Mouse (Mus musculus) lung, embryonic 15.5 days (tissue): Measurements from ENCODE around the gene Igf2bp2. TPM values are rescaled to one million over a fixed set of nuclear protein-coding genes. Genes with fewer than 3 reads are reported as not detected.

Experiments used
- ATAC-seq: fragments of 200-750 bp; cut with Nextera tagmentation; 2 replicates; pipeline ENCODE4 v1.8.0; 2017; ENCODE audit warnings: moderate number of reproducible peaks, borderline replicate concordance; ENCODE audit not compliant: low FRiP score, low TSS enrichment; ENCODE audit errors: extremely low read depth
- H3K27ac ChIP-seq: fragments of 300-500 bp; sonication (generic); 2 replicates; pipeline ENCODE4 v1.5.1; 2015; ENCODE audit warnings: moderate library complexity, mild to moderate bottlenecking, inconsistent platforms
- H3K27me3 ChIP-seq: fragments of 300-500 bp; sonication (generic); 2 replicates; pipeline ENCODE4 v1.6.1; 2015; ENCODE audit warnings: inconsistent platforms
- H3K36me3 ChIP-seq: fragments of 300-500 bp; sonication (generic); 2 replicates; pipeline ENCODE4 v1.6.1; 2015; ENCODE audit warnings: inconsistent platforms
- H3K4me1 ChIP-seq: fragments of 300-500 bp; sonication (generic); 2 replicates; pipeline ENCODE4 v1.6.1; 2015; ENCODE audit warnings: inconsistent platforms
- H3K4me2 ChIP-seq: fragments of 300-500 bp; sonication (generic); 2 replicates; pipeline ENCODE4 v1.6.1; 2015; ENCODE audit warnings: inconsistent platforms, mild to moderate bottlenecking, moderate library complexity
- H3K4me3 ChIP-seq: fragments of 300-500 bp; sonication (generic); 2 replicates; pipeline ENCODE4 v1.5.1; 2015; ENCODE audit warnings: mild to moderate bottlenecking, inconsistent platforms
- H3K9ac ChIP-seq: fragments of 300-500 bp; sonication (generic); 2 replicates; pipeline ENCODE4 v1.6.1; 2015; ENCODE audit warnings: inconsistent platforms
- H3K9me3 ChIP-seq: fragments of 300-500 bp; sonication (generic); 2 replicates; pipeline ENCODE4 v1.6.1; 2016; ENCODE audit warnings: inconsistent platforms
- WGBS: fragments of 180-500 bp; shearing (Covaris S2); methylation state at CpG from one replicate; pipeline ENCODE4 v1.1.7; 2015; 5-methylcytosine and 5-hydroxymethylcytosine counted together
- polyA plus RNA-seq: library from polyadenylated mRNA; unstranded; fragments of >200 nt; fragmentation: Nextera tagmentation; extraction: Ambion mirVana; gene quantifications from 2 replicates; pipeline ENCODE4 v1.2.1, GENCODE M21; 2015

The Igf2bp2 gene
- polyA plus RNA-seq: 55.8 and 56.6 TPM in 2 replicates

DNA sequence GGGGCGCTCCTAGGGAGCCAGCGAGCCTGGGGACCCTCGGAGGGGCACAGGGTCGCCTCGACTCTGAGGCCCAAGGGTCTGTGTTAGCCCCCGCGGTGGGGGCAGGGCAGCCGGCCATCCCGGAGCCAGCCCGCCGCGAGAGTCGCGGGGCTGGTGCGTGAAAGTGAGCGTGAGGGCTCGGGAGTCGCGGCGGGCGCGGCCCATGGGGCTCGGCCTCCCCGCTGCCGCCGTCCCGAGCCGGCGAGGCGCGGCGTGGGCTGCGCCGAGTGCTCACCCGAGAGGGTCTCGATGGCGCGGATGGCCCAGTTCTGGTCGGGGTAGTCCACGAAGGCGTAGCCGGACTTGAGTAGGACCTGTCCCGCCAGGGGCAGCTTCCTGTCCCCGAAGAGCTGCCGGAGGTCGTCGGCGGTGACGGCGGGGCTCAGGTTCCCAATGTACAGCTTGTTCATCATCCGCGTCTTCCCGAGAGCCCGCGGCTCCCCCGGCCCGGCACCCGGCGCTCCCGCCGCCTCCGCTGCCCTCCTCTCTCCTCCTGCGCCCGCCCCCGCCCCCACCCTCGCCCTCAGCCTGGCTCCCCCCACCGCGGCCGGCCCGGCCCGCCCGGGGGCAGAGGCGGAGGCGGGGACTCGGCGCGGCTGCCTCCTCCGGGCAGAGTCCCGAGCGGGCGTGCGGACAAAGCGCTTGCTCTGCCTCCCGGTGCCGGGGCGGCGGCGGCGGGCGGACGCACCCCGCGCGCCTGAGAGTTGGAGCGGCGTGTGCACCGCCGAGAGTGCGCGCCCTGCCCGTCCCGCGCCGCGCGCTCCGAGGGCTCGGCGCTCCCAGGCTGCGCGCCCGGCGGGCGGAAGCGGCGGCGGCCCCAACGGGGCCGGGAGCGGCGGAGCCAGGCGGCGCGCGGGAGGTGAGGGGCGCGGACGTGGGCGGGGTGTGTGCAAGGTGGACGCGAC lies at the start of gene Igf2bp2:
Igf2bp2 (minus strand) TSS at position 788 of the 944 bp plus-strand sequence.
- peaks cover 25% of the 10 kb centered on the region; the same call in 1 of the 2 replicates for H3K4me1 ChIP-seq
- peak within 1 kb of the TSS; percentile 91 for H3K27ac ChIP-seq
- H3K9ac ChIP-seq: peak within 1 kb of the TSS; percentile 90
- peak within 1 kb of the TSS; percentile 97 for H3K4me3 ChIP-seq
- peak; percentile 90 for ATAC-seq
- under 1% methylated on average over 114 of the region's 131 CpGs for WGBS
- no peaks in the 10 kb centered on the region for H3K9me3 ChIP-seq
- no peaks in the 10 kb centered on the region for H3K27me3 ChIP-seq
- peak within 1 kb of the TSS; percentile 91 for H3K4me2 ChIP-seq
- H3K36me3 ChIP-seq: no peaks in the 10 kb centered on the region

DNA sequence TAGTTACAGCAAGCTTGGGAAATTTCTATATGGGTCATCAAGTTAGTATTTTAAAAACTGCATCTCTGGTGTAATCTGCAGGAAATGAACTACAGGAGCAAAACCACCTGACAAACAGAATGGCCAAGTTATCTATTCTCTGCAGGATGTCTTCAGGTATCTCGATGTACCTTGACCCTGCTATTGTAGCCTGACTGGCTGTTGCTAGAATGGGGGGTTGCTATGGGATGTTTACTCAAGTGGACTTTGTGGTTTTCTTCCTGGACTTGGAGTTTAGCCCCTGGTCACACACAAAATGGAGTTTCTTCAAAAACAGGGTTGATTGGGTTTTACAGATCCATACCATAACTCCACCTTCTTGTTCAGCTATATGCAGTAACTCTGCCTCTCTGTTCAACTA lies 40.4 kb upstream of the Igf2bp2 start:
- no peak overlapping the region for H3K4me2 ChIP-seq
- no peaks in the 10 kb centered on the region for H3K4me1 ChIP-seq
- no peak overlapping the region for H3K9ac ChIP-seq
- H3K36me3 ChIP-seq: no peaks in the 10 kb centered on the region
- no peak for ATAC-seq
- no peaks in the 10 kb centered on the region for H3K9me3 ChIP-seq
- no peak overlapping the region for H3K27ac ChIP-seq
- no peak overlapping the region for H3K4me3 ChIP-seq
- H3K27me3 ChIP-seq: no peaks in the 10 kb centered on the region
- WGBS: 81% methylated on average over 1 of the region's 1 CpGs

DNA sequence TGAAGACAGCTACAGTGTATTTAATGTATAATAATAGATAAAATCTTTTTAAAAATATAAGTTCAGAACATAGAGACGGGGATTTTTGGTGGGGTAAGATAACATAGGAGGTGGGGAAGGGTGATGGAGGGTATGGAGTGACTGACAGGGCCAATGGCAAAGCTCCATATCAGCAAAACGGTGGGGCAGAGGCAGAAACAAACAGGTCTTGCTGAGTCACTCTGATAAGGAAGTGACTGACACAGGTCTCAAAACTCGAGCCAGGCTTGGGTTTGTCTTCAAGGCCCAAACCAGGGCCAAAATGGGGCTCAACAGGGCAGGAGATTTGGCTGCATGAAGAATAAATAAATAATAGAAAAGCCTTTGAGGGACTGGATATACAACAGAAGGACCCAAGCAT lies 38.8 kb upstream of the Igf2bp2 start:
- Histone ChIP-seq H3K27me3 (no peaks in the 10 kb centered on the region), H3K36me3 (no peaks in the 10 kb centered on the region), H3K27ac (no peak overlapping the region), H3K4me3 (no peak overlapping the region), H3K9ac (no peak overlapping the region), H3K4me1 (no peaks in the 10 kb centered on the region), H3K9me3 (no peaks in the 10 kb centered on the region), H3K4me2 (no peak overlapping the region)
- no peak for ATAC-seq
- WGBS: 31% methylated on average over 3 of the region's 3 CpGs

DNA sequence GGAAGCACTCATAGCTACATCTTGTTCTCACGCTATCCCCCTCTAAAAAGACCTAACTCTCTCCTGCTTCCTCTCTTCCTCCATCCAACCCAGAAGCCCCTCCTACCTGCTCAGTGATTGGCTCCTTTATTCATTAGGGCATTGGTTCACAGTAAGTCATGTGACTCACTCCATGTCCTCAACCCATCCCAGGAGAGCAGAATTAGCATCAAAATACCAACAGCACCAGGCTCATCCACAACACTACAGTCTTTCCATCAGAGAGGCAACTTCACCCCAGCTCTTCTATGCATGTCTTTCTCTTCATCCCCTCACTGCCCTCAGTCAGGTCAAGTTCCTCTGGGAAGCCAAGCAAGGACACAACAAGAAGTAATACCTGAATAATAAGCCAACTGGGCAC lies 37.4 kb upstream of the Igf2bp2 start:
- Histone ChIP-seq H3K4me3 (no peak overlapping the region), H3K9me3 (no peaks in the 10 kb centered on the region; the same call in 1 of the 2 replicates), H3K36me3 (no peaks in the 10 kb centered on the region), H3K4me1 (no peaks in the 10 kb centered on the region), H3K27me3 (no peaks in the 10 kb centered on the region), H3K27ac (no peak overlapping the region), H3K4me2 (no peak overlapping the region), H3K9ac (no peak overlapping the region)
- no peak for ATAC-seq
- 67% methylated on average over 1 of the region's 1 CpGs for WGBS

DNA sequence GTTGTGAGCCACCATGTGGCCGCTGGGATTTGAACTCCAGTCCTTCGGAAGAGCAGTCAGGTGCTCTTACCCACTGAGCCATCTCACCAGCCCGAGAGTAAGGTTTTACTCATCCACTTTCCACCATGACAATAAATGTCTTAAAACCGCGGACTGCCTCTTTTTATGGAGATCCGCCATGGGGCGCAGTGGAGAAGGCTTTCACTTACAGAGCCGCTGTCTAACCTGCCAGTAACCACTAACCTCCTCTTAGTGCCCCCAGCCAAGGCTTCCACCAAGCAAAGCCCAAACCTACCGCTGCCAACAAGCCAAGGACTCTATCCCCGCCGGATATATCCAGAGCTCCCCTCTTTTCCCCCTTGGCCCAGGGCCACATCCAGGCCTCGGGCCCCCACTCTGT lies 24.3 kb upstream of the Igf2bp2 start:
- ATAC-seq: no peak; the same call in 1 of the 2 replicates
- WGBS: 76% methylated on average over 12 of the region's 12 CpGs

DNA sequence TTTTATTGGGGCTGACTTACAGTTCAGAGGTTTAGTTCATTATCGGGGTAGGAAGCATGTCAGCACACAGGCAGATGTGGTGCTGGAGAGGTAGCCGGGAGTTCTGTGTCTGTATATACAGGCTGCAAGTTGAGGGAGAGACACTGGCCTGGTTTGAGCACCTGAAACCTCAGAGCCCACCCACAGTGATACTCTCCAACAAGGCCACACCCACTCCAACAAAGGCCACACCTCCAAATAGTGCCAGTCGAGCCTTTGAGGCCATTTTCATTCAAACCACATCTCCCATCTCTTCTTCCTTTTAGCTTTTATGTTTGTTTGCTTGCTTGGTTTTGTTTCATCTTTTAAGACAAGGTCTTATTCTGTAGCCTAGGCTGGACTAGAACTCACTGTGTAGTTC lies 22.3 kb upstream of the Igf2bp2 start:
- Histone ChIP-seq H3K9ac (no peak overlapping the region), H3K27ac (no peak overlapping the region), H3K36me3 (no peaks in the 10 kb centered on the region), H3K4me3 (no peak overlapping the region), H3K9me3 (no peaks in the 10 kb centered on the region), H3K4me1 (no peaks in the 10 kb centered on the region), H3K4me2 (no peak overlapping the region), H3K27me3 (no peaks in the 10 kb centered on the region)
- ATAC-seq: no peak
- WGBS: 78% methylated on average over 3 of the region's 3 CpGs

More for the DNA sequence above, 24.3 kb upstream of the Igf2bp2 start:
- Histone ChIP-seq H3K27me3 (no peaks in the 10 kb centered on the region), H3K4me3 (no peak overlapping the region), H3K9ac (no peak overlapping the region), H3K4me1 (no peaks in the 10 kb centered on the region), H3K36me3 (no peaks in the 10 kb centered on the region), H3K27ac (no peak overlapping the region), H3K9me3 (no peaks in the 10 kb centered on the region), H3K4me2 (no peak overlapping the region)

DNA sequence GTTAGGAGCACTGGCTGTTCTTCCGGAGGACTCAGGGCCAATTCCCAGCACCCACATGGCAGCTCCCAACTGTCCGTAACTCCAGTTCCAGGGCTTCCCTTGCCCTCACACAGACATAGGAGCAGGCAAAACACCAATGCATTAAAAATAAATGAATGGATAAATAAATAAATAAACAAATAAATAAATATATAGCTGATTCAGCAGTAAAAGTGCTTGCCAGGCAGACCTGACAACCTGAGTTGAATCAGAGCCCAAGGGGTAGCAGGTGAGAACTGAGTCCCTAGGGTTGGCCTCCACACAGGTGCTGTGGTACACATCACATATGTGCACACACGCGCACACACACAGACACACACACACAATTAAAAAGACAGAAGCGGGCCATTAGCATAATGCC lies 21.0 kb upstream of the Igf2bp2 start:
- Histone ChIP-seq H3K9me3 (no peaks in the 10 kb centered on the region), H3K4me1 (no peaks in the 10 kb centered on the region), H3K27ac (no peak overlapping the region), H3K4me3 (no peak overlapping the region), H3K9ac (no peak overlapping the region), H3K27me3 (no peaks in the 10 kb centered on the region), H3K36me3 (no peaks in the 10 kb centered on the region), H3K4me2 (no peak overlapping the region)
- no peak for ATAC-seq
- WGBS: 95% methylated on average over 5 of the region's 5 CpGs

DNA sequence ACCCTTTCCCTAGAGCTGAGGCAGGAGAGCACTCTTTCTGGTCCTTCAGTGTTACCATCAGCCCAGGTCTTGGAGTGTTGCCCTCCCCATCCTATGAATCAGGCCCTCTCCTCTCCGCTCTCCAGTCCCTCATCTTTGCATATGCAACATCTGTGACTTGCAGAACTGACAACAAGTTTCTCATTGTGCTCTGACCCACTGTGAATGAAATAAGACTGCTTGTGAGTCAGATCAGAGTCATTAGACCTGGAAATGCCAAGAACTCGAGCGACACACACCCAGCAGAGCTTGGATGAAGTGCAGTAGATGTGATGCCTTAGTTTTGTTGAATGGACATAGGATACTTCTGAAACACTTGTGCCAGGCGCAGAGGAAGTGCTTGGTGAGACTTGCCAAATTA lies 19.2 kb upstream of the Igf2bp2 start:
- ATAC-seq: no peak
- no peak overlapping the region for H3K4me3 ChIP-seq
- no peaks in the 10 kb centered on the region for H3K4me1 ChIP-seq
- H3K27ac ChIP-seq: no peak overlapping the region
- H3K27me3 ChIP-seq: no peaks in the 10 kb centered on the region
- no peak overlapping the region for H3K4me2 ChIP-seq
- WGBS: 77% methylated on average over 4 of the region's 4 CpGs
- no peak overlapping the region for H3K9ac ChIP-seq
- H3K9me3 ChIP-seq: no peaks in the 10 kb centered on the region
- H3K36me3 ChIP-seq: no peaks in the 10 kb centered on the region

DNA sequence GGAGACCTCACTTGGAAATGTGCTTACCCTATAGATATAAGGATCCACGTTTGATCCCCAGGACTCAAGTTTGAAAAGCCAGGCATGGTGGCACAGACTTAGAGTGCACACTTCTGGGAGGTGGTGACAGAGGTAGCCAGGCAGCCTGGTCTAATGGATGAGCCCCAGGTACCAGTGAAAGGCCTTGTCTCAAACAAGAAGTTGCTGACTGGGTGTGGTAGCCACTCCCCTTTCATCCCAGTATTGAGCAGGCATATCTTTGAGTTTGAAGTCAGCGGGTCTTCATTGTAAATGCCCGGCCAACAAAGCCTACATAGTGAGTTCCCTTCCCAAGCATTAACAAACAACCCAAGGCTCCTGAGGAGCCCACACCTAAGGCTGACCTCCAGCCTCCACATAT lies 15.7 kb upstream of the Igf2bp2 start:
- 72% methylated on average over 3 of the region's 3 CpGs for WGBS
- no peaks in the 10 kb centered on the region for H3K4me1 ChIP-seq

DNA sequence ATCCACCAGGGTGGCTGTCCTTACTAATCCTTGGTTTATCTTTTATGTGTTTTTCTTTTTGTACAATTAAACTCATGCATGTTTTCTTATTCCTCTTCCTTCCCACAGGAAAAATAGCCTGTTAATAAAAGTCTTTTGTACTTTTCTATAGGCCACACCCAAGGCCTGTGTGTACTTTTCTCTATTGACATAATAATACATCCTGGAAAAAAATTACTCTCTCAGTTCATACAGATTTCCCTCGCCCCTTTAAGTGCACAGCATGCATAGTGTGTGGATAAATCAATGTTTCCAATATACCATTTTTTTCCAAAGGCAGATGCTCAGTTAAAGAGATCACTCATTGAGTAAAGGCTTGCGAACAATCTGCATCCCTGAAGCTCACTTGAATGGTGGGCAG lies 14.9 kb upstream of the Igf2bp2 start:
- no peak for ATAC-seq
- Histone ChIP-seq H3K9ac (no peak overlapping the region), H3K36me3 (no peaks in the 10 kb centered on the region), H3K9me3 (no peaks in the 10 kb centered on the region), H3K27me3 (no peaks in the 10 kb centered on the region), H3K4me3 (no peak overlapping the region), H3K4me2 (no peak overlapping the region), H3K4me1 (no peaks in the 10 kb centered on the region), H3K27ac (no peak overlapping the region)
- 65% methylated on average over 2 of the region's 2 CpGs for WGBS

More for the DNA sequence above, 15.7 kb upstream of the Igf2bp2 start:
- no peak overlapping the region for H3K9ac ChIP-seq
- H3K27me3 ChIP-seq: no peaks in the 10 kb centered on the region
- H3K4me3 ChIP-seq: no peak overlapping the region
- ATAC-seq: no peak
- H3K9me3 ChIP-seq: no peaks in the 10 kb centered on the region
- no peak overlapping the region for H3K27ac ChIP-seq
- no peaks in the 10 kb centered on the region for H3K36me3 ChIP-seq
- H3K4me2 ChIP-seq: no peak overlapping the region

DNA sequence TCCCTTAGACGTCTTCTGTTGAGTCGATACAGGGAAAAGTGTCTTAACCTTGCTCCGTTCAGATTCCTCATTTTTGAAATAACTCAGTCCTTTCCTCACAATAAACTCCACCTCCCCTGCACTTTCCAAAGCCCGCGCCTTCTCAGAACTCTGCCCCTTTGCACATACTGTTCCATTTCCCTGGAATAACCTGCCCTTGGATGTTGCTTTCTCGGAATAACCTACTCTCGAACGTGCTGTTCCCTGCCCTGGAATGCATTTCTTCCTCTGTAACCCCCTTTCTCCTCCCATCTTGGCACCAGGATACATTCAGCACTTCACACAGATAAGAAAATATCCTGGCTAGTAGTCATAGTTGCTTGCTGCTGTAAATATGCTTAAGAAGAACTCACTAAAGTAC lies 5.6 kb upstream of the Igf2bp2 start:
- no peak overlapping the region for H3K4me3 ChIP-seq
- H3K27ac ChIP-seq: no peak overlapping the region
- no peak for ATAC-seq
- H3K4me2 ChIP-seq: no peak overlapping the region
- H3K36me3 ChIP-seq: no peaks in the 10 kb centered on the region
- 84% methylated on average over 8 of the region's 8 CpGs for WGBS
- no peak overlapping the region for H3K9ac ChIP-seq
- H3K4me1 ChIP-seq: peaks cover 10% of the 10 kb centered on the region; the same call in 1 of the 2 replicates
- no peaks in the 10 kb centered on the region for H3K9me3 ChIP-seq
- H3K27me3 ChIP-seq: no peaks in the 10 kb centered on the region

DNA sequence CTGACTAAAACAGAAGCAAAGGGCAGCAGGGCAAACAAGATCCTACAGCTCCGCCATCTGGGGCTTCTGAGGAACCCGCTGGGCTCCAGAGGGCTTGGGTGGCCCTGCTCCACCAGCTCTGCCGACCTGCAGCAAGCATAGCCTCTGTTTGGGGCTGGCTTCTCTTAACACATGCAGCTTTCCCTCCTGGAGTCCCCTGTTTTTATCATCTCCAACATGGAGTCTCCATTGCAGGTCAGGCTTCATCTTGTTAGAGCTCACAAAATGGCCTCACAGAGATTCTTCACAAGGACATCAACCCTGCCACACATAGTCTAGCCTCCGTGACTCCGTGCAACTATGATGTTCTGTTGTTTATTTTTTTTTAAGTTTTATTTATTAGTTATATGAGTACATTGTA lies 2.5 kb upstream of the Igf2bp2 start:
- ATAC-seq: no peak
- no peak overlapping the region for H3K4me2 ChIP-seq
- 81% methylated on average over 5 of the region's 5 CpGs for WGBS

More for the DNA sequence above, 2.5 kb upstream of the Igf2bp2 start:
- Histone ChIP-seq H3K27me3 (no peaks in the 10 kb centered on the region), H3K27ac (no peak overlapping the region), H3K4me1 (peaks cover 14% of the 10 kb centered on the region; the same call in 1 of the 2 replicates), H3K36me3 (no peaks in the 10 kb centered on the region), H3K4me3 (no peak overlapping the region), H3K9ac (no peak overlapping the region), H3K9me3 (no peaks in the 10 kb centered on the region)
